Mouse (Mus musculus): ENCODE data around the gene Tst. TPM values are rescaled to one million over a fixed set of nuclear protein-coding genes. Genes with fewer than 3 reads are reported as not detected.
A peak's percentile ranks its signal among the peaks of the same experiment; 100 is the strongest.

Gene Tst
- polyA plus RNA-seq, 1 experiment from 2014 or later: 363 TPM

DNA sequence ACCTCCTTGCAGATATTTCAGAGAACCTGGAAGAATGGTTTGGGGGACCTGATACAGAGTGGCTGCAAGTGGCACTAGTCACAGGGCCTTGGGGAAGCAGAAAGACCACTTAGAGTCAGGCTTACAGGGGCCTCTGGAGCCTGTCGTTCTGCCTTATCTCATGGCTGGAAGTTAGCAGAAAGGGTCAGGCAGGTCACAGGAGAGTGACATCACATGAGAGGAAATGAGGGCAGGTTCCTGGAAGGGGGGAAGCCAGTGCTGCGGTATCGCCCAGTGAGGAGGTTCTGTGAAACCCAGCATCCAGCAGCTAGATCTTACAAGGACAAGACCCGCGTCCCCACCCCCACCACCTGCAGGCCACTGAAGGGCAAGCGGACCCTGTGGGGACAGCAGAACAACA lies 43.4 kb upstream of the Tst start:
- Histone ChIP-seq H3K9me3 (ENCODE audit: low read length) (no peaks in the 10 kb centered on the region), H3K27me3 (ENCODE audit: insufficient read depth, low read length) (no peaks in the 10 kb centered on the region), H3K36me3 (replicated peaks; ENCODE audit: insufficient read depth, low read length) (peaks cover 6% of the 10 kb centered on the region), H3K4me3 (ENCODE audit: low read depth, low read length) (no peak overlapping the region), H3K4me2 (ENCODE audit: low read depth, low read length) (no peak overlapping the region), H3K4me1 (ENCODE audit: insufficient read depth) (peaks cover 17% of the 10 kb centered on the region), H3K9ac (replicated peaks) (no peak overlapping the region), H3K27ac (ENCODE audit: low read depth) (peak overlapping the region; percentile 19)
- TF ChIP-seq CTCF (IDR thresholded peaks at IDR 0.05; ENCODE audit: low read depth): no peak
- no peak for TF ChIP-seq EP300 (IDR thresholded peaks at IDR 0.05; ENCODE audit: low read depth)
- WGBS (ENCODE audit: insufficient replicate concordance): 32% methylated on average over 6 of the region's 6 CpGs
- DNase-seq: no peak
- no peak for ATAC-seq

DNA sequence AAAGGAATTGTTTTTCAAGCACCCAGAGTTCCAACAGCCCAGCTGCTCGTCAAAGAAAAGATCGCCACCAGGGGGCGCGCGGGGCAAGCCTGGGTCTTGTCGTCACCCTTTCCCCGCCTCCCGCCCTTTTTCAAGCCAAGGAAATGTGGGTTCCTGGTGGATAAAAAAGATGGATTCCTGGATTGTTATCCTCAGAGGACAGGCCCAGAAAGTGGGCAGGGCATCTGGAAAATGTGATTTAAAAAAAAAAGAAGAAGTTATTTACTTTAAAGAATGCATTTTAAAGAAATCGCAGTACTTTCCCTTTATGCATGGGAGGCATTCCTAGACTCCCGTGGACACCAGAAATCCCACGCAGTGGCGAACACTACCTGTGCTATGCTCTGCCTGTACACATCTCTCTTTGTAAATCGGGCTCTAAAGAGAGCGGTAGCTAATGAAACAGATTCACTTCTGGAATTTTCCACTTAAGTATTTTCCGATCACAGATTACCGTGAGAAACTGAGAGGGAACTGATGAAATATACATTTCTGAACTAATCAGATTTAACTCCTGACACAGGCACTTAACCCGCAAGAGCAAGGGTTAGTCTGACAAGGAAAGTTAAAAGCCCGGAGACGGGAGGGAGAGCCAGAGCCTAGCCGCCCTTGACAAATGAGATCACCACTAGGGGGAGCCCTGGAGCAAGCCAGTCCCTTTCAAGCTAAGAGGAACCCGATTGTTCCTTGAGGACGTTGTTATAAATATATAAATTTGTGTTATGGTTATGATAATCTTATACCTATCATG lies 42.2 kb upstream of the Tst start:
- peaks cover 10% of the 10 kb centered on the region for H3K36me3 ChIP-seq (replicated peaks; ENCODE audit: insufficient read depth, low read length)
- H3K4me2 ChIP-seq (ENCODE audit: low read depth, low read length): peak overlapping the region; percentile 68
- peak; percentile 95 for DNase-seq
- H3K4me3 ChIP-seq (ENCODE audit: low read depth, low read length): peak overlapping the region; percentile 35
- no peaks in the 10 kb centered on the region for H3K9me3 ChIP-seq (ENCODE audit: low read length)
- TF ChIP-seq EP300 (IDR thresholded peaks at IDR 0.05; ENCODE audit: low read depth) (no peak), CTCF (IDR thresholded peaks at IDR 0.05; ENCODE audit: low read depth) (peak; percentile 96)
- peak overlapping the region; percentile 19 for H3K27ac ChIP-seq (ENCODE audit: low read depth)
- H3K9ac ChIP-seq (replicated peaks): 0 out of 2 replicates have a peak overlapping the region, but pooled peaks have one; percentile 8
- peaks cover 17% of the 10 kb centered on the region for H3K4me1 ChIP-seq (ENCODE audit: insufficient read depth)
- ATAC-seq: peak; percentile 53
- 2% methylated on average over 22 of the region's 22 CpGs for WGBS (ENCODE audit: insufficient replicate concordance)
- no peaks in the 10 kb centered on the region for H3K27me3 ChIP-seq (ENCODE audit: insufficient read depth, low read length)

DNA sequence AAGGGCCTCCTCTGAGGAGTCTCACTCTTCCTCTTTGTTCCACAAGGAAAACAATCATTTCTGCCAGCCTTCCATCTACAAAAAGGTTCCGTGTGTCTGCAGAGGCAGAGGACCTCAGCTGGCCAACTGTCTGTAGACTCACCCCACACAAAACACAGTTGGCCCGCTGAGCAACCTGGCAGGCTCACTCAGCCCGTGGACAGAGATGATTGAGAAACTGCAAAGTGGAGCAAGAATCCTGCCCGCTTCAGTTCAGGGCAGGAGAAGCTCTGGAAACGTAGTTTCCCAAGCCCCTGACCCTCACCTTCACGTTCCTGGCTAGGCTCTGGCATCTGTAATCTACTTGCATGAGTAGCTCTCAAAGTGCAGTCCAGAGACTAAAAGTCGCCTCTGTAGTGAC lies 41.4 kb upstream of the Tst start:
- peaks cover 12% of the 10 kb centered on the region for H3K36me3 ChIP-seq (replicated peaks; ENCODE audit: insufficient read depth, low read length)
- ATAC-seq (no peak), DNase-seq (no peak)
- peaks cover 17% of the 10 kb centered on the region for H3K4me1 ChIP-seq (ENCODE audit: insufficient read depth)
- H3K4me3 ChIP-seq (ENCODE audit: low read depth, low read length): no peak overlapping the region
- no peaks in the 10 kb centered on the region for H3K27me3 ChIP-seq (ENCODE audit: insufficient read depth, low read length)
- H3K4me2 ChIP-seq (ENCODE audit: low read depth, low read length): no peak overlapping the region
- no peak overlapping the region; the same call in 1 of the 2 replicates for H3K9ac ChIP-seq (replicated peaks)
- H3K9me3 ChIP-seq (ENCODE audit: low read length): no peaks in the 10 kb centered on the region
- TF ChIP-seq EP300 (IDR thresholded peaks at IDR 0.05; ENCODE audit: low read depth) (no peak), CTCF (IDR thresholded peaks at IDR 0.05; ENCODE audit: low read depth) (no peak)
- no peak overlapping the region for H3K27ac ChIP-seq (ENCODE audit: low read depth)
- 46% methylated on average over 7 of the region's 7 CpGs for WGBS (ENCODE audit: insufficient replicate concordance)

GRCm38 (mm10) chr15:78443857-78444256 lies 38.1 kb upstream of the Tst start:
- H3K9me3 ChIP-seq (ENCODE audit: low read length): no peaks in the 10 kb centered on the region
- H3K4me2 ChIP-seq (ENCODE audit: low read depth, low read length): no peak overlapping the region
- 65% methylated on average over 6 of the region's 6 CpGs for WGBS (ENCODE audit: insufficient replicate concordance)
- H3K36me3 ChIP-seq (replicated peaks; ENCODE audit: insufficient read depth, low read length): peaks cover 15% of the 10 kb centered on the region
- peaks cover 5% of the 10 kb centered on the region for H3K4me1 ChIP-seq (ENCODE audit: insufficient read depth)
- H3K27ac ChIP-seq (ENCODE audit: low read depth): no peak overlapping the region
- no peak overlapping the region for H3K9ac ChIP-seq (replicated peaks)
- DNase-seq (no peak), ATAC-seq (no peak)
- TF ChIP-seq EP300 (IDR thresholded peaks at IDR 0.05; ENCODE audit: low read depth): no peak
- no peak for TF ChIP-seq CTCF (IDR thresholded peaks at IDR 0.05; ENCODE audit: low read depth)
- H3K27me3 ChIP-seq (ENCODE audit: insufficient read depth, low read length): no peaks in the 10 kb centered on the region
- no peak overlapping the region for H3K4me3 ChIP-seq (ENCODE audit: low read depth, low read length)

DNA sequence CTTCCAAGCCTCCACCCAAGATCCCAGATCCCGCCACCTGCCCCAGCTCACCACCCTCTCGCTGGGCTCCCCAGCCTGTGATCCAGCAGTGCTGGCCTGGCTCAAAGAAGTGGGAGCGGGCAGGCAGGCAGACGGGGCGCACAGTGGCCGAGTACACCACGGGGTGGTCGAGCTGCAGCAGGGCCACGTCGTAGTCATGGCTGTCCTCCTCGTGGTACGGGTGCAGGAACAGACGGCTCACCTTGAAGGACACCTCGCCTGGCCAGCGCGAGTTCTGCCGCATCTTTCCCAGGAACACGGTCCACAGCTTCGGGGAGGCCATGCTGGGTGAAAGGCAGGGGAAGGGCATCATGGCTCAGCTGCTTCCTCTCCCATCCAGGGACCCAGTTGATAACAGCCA lies 36.5 kb upstream of the Tst start:
- TF ChIP-seq EP300 (IDR thresholded peaks at IDR 0.05; ENCODE audit: low read depth) (no peak), CTCF (IDR thresholded peaks at IDR 0.05; ENCODE audit: low read depth) (no peak)
- peaks cover 6% of the 10 kb centered on the region for H3K4me1 ChIP-seq (ENCODE audit: insufficient read depth)
- ATAC-seq (no peak), DNase-seq (no peak)
- 87% methylated on average over 19 of the region's 19 CpGs for WGBS (ENCODE audit: insufficient replicate concordance)
- peaks cover 15% of the 10 kb centered on the region for H3K36me3 ChIP-seq (replicated peaks; ENCODE audit: insufficient read depth, low read length)
- H3K4me2 ChIP-seq (ENCODE audit: low read depth, low read length): no peak overlapping the region
- H3K27me3 ChIP-seq (ENCODE audit: insufficient read depth, low read length): no peaks in the 10 kb centered on the region
- no peak overlapping the region for H3K27ac ChIP-seq (ENCODE audit: low read depth)
- no peaks in the 10 kb centered on the region for H3K9me3 ChIP-seq (ENCODE audit: low read length)
- no peak overlapping the region for H3K9ac ChIP-seq (replicated peaks)
- no peak overlapping the region for H3K4me3 ChIP-seq (ENCODE audit: low read depth, low read length)

GRCm38 (mm10) chr15:78438973-78439372 lies 33.3 kb upstream of the Tst start:
- 72% methylated on average over 9 of the region's 9 CpGs for WGBS (ENCODE audit: insufficient replicate concordance)
- Histone ChIP-seq H3K27ac (ENCODE audit: low read depth) (no peak overlapping the region), H3K36me3 (replicated peaks; ENCODE audit: insufficient read depth, low read length) (peaks cover 15% of the 10 kb centered on the region), H3K4me1 (ENCODE audit: insufficient read depth) (peaks cover 13% of the 10 kb centered on the region), H3K9me3 (ENCODE audit: low read length) (no peaks in the 10 kb centered on the region), H3K4me2 (ENCODE audit: low read depth, low read length) (no peak overlapping the region), H3K27me3 (ENCODE audit: insufficient read depth, low read length) (peaks cover 3% of the 10 kb centered on the region; the same call in 1 of the 2 replicates), H3K9ac (replicated peaks) (no peak overlapping the region), H3K4me3 (ENCODE audit: low read depth, low read length) (no peak overlapping the region)
- DNase-seq (no peak), ATAC-seq (no peak)
- TF ChIP-seq EP300 (IDR thresholded peaks at IDR 0.05; ENCODE audit: low read depth): no peak
- no peak for TF ChIP-seq CTCF (IDR thresholded peaks at IDR 0.05; ENCODE audit: low read depth)
